Mouse (Mus musculus): Measurements from ENCODE around the gene Arhgef3. TPM values are rescaled to one million over a fixed set of nuclear protein-coding genes. Genes with fewer than 3 reads are reported as not detected.

Gene Arhgef3
- polyA plus RNA-seq, 1 experiment from 2014 or later = 15.6 TPM

- Histone ChIP-seq H3K4me1 (replicated peaks; ENCODE audit: control insufficient read depth, insufficient read depth, low read length) (peaks cover 8% of the 10 kb centered on the region), H3K9ac (ENCODE audit: low read length) (no peak overlapping the region), H3K9me3 (ENCODE audit: control insufficient read depth, low read length) (no peaks in the 10 kb centered on the region), H3K27ac (ENCODE audit: low read depth) (no peak overlapping the region), H3K4me3 (ENCODE audit: low read depth, low read length) (no peak overlapping the region), H3K4me2 (ENCODE audit: low read length) (no peak overlapping the region), H3K36me3 (ENCODE audit: control insufficient read depth, insufficient read depth, low read length) (no peaks in the 10 kb centered on the region), H3K27me3 (replicated peaks; ENCODE audit: control insufficient read depth, insufficient read depth, low read length) (peaks cover 5% of the 10 kb centered on the region; the same call in 1 of the 2 replicates)
- 32% methylated on average over 12 of the region's 12 CpGs for WGBS
- ATAC-seq (replicated peaks; ENCODE audit: low FRiP score, low TSS enrichment, low read depth) = no peak
- no peak for DNase-seq (ENCODE audit: low spot score)
These were observed 223.5 kb downstream of the Arhgef3 start for GRCm38 (mm10) chr14:27338034-27338708.

GRCm38 (mm10) chr14:27340682-27341415 lies 226.2 kb downstream of the Arhgef3 start:
- H3K27me3 ChIP-seq (replicated peaks; ENCODE audit: control insufficient read depth, insufficient read depth, low read length) = peaks cover 5% of the 10 kb centered on the region; the same call in 1 of the 2 replicates
- H3K4me2 ChIP-seq (ENCODE audit: low read length) = no peak overlapping the region
- ATAC-seq (replicated peaks; ENCODE audit: low FRiP score, low TSS enrichment, low read depth) (no peak), DNase-seq (ENCODE audit: low spot score) (no peak)
- peaks cover 8% of the 10 kb centered on the region for H3K4me1 ChIP-seq (replicated peaks; ENCODE audit: control insufficient read depth, insufficient read depth, low read length)
- H3K9me3 ChIP-seq (ENCODE audit: control insufficient read depth, low read length) = 0 out of 2 replicates have a peak, but pooled peaks cover 3% of the 10 kb centered on the region
- no peak overlapping the region for H3K27ac ChIP-seq (ENCODE audit: low read depth)
- H3K9ac ChIP-seq (ENCODE audit: low read length) = no peak overlapping the region
- H3K4me3 ChIP-seq (ENCODE audit: low read depth, low read length) = no peak overlapping the region
- WGBS = 54% methylated on average over 5 of the region's 5 CpGs
- H3K36me3 ChIP-seq (ENCODE audit: control insufficient read depth, insufficient read depth, low read length) = no peaks in the 10 kb centered on the region

DNA sequence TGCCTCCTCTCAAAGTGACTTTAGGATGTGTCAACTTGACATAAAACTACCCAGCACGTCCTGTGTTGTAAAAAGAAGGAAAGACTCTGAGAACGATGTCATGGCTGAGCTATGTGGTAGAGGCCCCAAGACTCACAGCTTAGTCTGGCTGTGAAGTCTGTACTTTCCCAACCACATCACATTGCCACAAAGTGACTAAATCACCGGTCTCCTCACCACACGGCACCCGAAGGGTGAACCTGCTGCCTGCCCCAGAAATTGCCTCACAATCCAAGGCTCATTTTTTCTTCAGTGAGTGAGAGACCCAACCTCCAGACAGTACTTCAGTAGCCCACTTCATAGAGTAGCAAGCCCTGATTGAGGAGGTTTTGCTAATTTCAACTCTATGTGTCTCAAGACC lies 226.8 kb downstream of the Arhgef3 start:
- Histone ChIP-seq H3K4me2 (ENCODE audit: low read length) (no peak overlapping the region), H3K27me3 (replicated peaks; ENCODE audit: control insufficient read depth, insufficient read depth, low read length) (peaks cover 3% of the 10 kb centered on the region; the same call in 1 of the 2 replicates), H3K9me3 (ENCODE audit: control insufficient read depth, low read length) (0 out of 2 replicates have a peak, but pooled peaks cover 3% of the 10 kb centered on the region), H3K27ac (ENCODE audit: low read depth) (no peak overlapping the region), H3K4me3 (ENCODE audit: low read depth, low read length) (no peak overlapping the region), H3K4me1 (replicated peaks; ENCODE audit: control insufficient read depth, insufficient read depth, low read length) (peaks cover 6% of the 10 kb centered on the region), H3K36me3 (ENCODE audit: control insufficient read depth, insufficient read depth, low read length) (no peaks in the 10 kb centered on the region), H3K9ac (ENCODE audit: low read length) (no peak overlapping the region)
- ATAC-seq (replicated peaks; ENCODE audit: low FRiP score, low TSS enrichment, low read depth) (no peak), DNase-seq (ENCODE audit: low spot score) (no peak)
- 51% methylated on average over 5 of the region's 5 CpGs for WGBS

DNA sequence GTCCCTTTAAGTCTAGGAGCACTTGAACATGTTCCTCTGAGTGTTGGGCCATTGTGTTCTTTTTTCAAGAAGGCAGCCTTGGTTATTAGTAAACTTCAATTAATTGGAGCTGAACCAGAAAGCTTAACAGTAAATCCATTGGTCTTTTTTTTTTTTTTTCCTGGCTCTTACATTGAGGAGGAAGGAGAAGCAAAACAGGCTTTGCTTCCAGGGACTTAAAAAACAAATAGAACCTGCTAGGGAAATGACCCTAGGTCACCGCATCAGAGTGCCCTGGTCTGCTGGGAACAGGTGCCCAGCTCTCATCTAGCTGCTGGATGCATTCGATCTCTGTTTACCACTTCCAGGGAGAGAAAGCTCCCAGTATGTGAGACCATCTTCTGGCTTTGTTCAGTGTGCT lies 227.8 kb downstream of the Arhgef3 start:
- Histone ChIP-seq H3K4me1 (replicated peaks; ENCODE audit: control insufficient read depth, insufficient read depth, low read length) (peaks cover 4% of the 10 kb centered on the region; the same call in 1 of the 2 replicates), H3K9me3 (ENCODE audit: control insufficient read depth, low read length) (0 out of 2 replicates have a peak, but pooled peaks cover 3% of the 10 kb centered on the region), H3K27ac (ENCODE audit: low read depth) (no peak overlapping the region), H3K27me3 (replicated peaks; ENCODE audit: control insufficient read depth, insufficient read depth, low read length) (no peaks in the 10 kb centered on the region), H3K4me3 (ENCODE audit: low read depth, low read length) (no peak overlapping the region), H3K4me2 (ENCODE audit: low read length) (no peak overlapping the region), H3K9ac (ENCODE audit: low read length) (no peak overlapping the region), H3K36me3 (ENCODE audit: control insufficient read depth, insufficient read depth, low read length) (no peaks in the 10 kb centered on the region)
- ATAC-seq (replicated peaks; ENCODE audit: low FRiP score, low TSS enrichment, low read depth) (no peak), DNase-seq (ENCODE audit: low spot score) (no peak)
- WGBS = 55% methylated on average over 2 of the region's 2 CpGs

GRCm38 (mm10) chr14:27344250-27344990 lies 229.7 kb downstream of the Arhgef3 start:
- ATAC-seq (replicated peaks; ENCODE audit: low FRiP score, low TSS enrichment, low read depth) (no peak), DNase-seq (ENCODE audit: low spot score) (no peak)
- H3K9ac ChIP-seq (ENCODE audit: low read length) = no peak overlapping the region
- no peak overlapping the region for H3K4me2 ChIP-seq (ENCODE audit: low read length)
- 0 out of 2 replicates have a peak, but pooled peaks cover 3% of the 10 kb centered on the region for H3K9me3 ChIP-seq (ENCODE audit: control insufficient read depth, low read length)
- 58% methylated on average over 4 of the region's 4 CpGs for WGBS
- H3K4me3 ChIP-seq (ENCODE audit: low read depth, low read length) = no peak overlapping the region
- H3K4me1 ChIP-seq (replicated peaks; ENCODE audit: control insufficient read depth, insufficient read depth, low read length) = peaks cover 4% of the 10 kb centered on the region; the same call in 1 of the 2 replicates
- H3K36me3 ChIP-seq (ENCODE audit: control insufficient read depth, insufficient read depth, low read length) = no peaks in the 10 kb centered on the region
- H3K27ac ChIP-seq (ENCODE audit: low read depth) = no peak overlapping the region
- H3K27me3 ChIP-seq (replicated peaks; ENCODE audit: control insufficient read depth, insufficient read depth, low read length) = no peaks in the 10 kb centered on the region

DNA sequence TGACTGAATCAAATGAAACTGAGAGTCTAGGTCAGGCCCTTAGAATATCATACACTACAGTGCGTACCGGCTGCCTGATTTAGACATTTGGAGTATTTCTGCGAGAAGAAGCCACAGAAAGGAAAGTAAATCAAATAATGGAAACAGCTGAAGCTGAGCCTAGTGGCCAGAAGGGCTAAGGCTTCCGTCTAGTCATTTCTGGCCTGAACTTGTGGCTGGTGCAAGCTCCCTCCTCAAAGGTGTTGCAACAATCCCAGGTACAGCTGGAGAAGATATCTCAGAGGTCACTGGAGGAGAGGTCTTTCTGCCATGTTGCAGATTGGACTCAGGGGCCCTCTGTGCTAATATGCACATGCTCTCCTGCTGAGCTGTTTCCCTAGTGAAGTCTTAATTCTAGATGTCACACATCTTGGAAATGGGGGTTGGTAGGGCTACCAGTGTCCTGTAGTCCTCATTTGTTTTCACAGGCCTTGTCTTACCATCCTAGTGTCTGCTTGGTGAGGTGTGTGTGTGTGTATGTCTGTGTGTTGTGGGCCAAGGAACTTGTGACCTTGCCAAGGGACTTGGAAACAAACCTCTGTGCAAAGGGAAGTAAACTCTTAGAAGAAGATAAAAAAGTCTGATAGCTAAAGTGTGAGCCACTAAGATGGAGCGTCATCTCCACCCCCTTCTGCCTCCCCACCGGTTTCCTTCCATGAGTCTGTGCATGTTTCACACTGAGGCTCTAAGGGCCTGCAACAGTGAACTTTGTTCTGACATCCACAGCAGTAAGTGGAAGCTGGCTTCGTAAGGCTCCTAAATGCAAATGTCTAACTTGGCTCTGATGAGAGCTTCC lies 230.6 kb downstream of the Arhgef3 start:
- no peak overlapping the region for H3K27ac ChIP-seq (ENCODE audit: low read depth)
- ATAC-seq (replicated peaks; ENCODE audit: low FRiP score, low TSS enrichment, low read depth) (no peak), DNase-seq (ENCODE audit: low spot score) (no peak)
- 0 out of 2 replicates have a peak, but pooled peaks cover 3% of the 10 kb centered on the region for H3K9me3 ChIP-seq (ENCODE audit: control insufficient read depth, low read length)
- no peaks in the 10 kb centered on the region for H3K36me3 ChIP-seq (ENCODE audit: control insufficient read depth, insufficient read depth, low read length)
- H3K4me1 ChIP-seq (replicated peaks; ENCODE audit: control insufficient read depth, insufficient read depth, low read length) = peaks cover 4% of the 10 kb centered on the region; the same call in 1 of the 2 replicates
- no peak overlapping the region for H3K4me3 ChIP-seq (ENCODE audit: low read depth, low read length)
- 73% methylated on average over 7 of the region's 7 CpGs for WGBS
- no peak overlapping the region for H3K4me2 ChIP-seq (ENCODE audit: low read length)
- no peaks in the 10 kb centered on the region for H3K27me3 ChIP-seq (replicated peaks; ENCODE audit: control insufficient read depth, insufficient read depth, low read length)
- H3K9ac ChIP-seq (ENCODE audit: low read length) = no peak overlapping the region

DNA sequence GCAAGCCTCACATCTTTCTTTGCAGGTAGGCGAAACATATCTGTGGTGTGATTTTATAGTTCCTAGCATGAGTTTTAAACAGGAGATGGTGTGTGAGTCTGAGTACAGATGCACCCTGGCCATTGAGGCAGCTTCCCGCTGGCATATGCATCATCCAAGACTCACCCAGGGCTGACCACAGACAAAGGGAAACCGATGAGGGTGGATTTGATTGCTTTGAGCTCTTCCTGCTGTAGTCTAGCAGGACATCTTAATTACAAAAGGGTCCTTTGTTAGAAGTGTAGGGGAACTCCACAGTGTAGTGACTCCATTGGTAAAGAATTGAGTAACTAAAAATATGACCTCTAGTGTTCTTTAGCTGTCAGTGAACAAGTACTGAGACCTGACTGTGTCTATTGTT lies 232.5 kb downstream of the Arhgef3 start:
- no peak for DNase-seq (ENCODE audit: low spot score)
- no peak overlapping the region for H3K27ac ChIP-seq (ENCODE audit: low read depth)
- no peaks in the 10 kb centered on the region for H3K27me3 ChIP-seq (replicated peaks; ENCODE audit: control insufficient read depth, insufficient read depth, low read length)
- H3K4me1 ChIP-seq (replicated peaks; ENCODE audit: control insufficient read depth, insufficient read depth, low read length) = peaks cover 18% of the 10 kb centered on the region
- H3K4me3 ChIP-seq (ENCODE audit: low read depth, low read length) = no peak overlapping the region
- WGBS = 76% methylated on average over 3 of the region's 3 CpGs
- 0 out of 2 replicates have a peak, but pooled peaks cover 3% of the 10 kb centered on the region for H3K9me3 ChIP-seq (ENCODE audit: control insufficient read depth, low read length)
- H3K4me2 ChIP-seq (ENCODE audit: low read length) = no peak overlapping the region
- no peak for ATAC-seq (replicated peaks; ENCODE audit: low FRiP score, low TSS enrichment, low read depth)
- no peak overlapping the region for H3K9ac ChIP-seq (ENCODE audit: low read length)
- no peaks in the 10 kb centered on the region for H3K36me3 ChIP-seq (ENCODE audit: control insufficient read depth, insufficient read depth, low read length)

DNA sequence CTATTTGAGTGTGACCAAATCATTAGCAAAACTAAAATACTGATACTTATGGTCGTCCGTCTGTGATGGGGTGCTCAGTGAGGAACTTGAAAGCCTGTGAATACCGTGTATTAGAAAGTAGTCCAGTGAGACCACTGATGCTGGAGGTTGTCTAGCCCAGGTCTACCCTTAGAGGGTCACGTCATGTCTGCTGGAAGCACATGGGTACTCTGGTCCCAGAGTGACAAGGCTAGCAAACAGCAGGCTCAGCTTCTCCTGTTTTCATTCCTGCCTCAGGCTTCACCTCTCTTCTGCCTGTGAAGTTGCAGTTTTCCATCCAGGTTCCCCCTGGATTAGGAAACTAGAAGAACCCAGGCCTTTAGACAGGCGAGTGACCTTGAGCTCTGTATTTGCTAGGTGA lies 233.0 kb downstream of the Arhgef3 start:
- Histone ChIP-seq H3K27ac (ENCODE audit: low read depth) (no peak overlapping the region), H3K36me3 (ENCODE audit: control insufficient read depth, insufficient read depth, low read length) (no peaks in the 10 kb centered on the region), H3K27me3 (replicated peaks; ENCODE audit: control insufficient read depth, insufficient read depth, low read length) (no peaks in the 10 kb centered on the region), H3K4me1 (replicated peaks; ENCODE audit: control insufficient read depth, insufficient read depth, low read length) (peaks cover 23% of the 10 kb centered on the region), H3K4me3 (ENCODE audit: low read depth, low read length) (no peak overlapping the region), H3K9me3 (ENCODE audit: control insufficient read depth, low read length) (0 out of 2 replicates have a peak, but pooled peaks cover 3% of the 10 kb centered on the region), H3K4me2 (ENCODE audit: low read length) (no peak overlapping the region), H3K9ac (ENCODE audit: low read length) (no peak overlapping the region)
- ATAC-seq (replicated peaks; ENCODE audit: low FRiP score, low TSS enrichment, low read depth) (no peak), DNase-seq (ENCODE audit: low spot score) (no peak)
- 80% methylated on average over 5 of the region's 5 CpGs for WGBS

Data from intestine, embryonic 14.5 days (tissue).